Mouse (Mus musculus): Measurements from ENCODE around the gene Slc35g3. TPM values are rescaled to one million over a fixed set of nuclear protein-coding genes. Genes with fewer than 3 reads are reported as not detected.

Gene Slc35g3
- polyA plus RNA-seq, 1 experiment from 2014 or later: not detected

DNA sequence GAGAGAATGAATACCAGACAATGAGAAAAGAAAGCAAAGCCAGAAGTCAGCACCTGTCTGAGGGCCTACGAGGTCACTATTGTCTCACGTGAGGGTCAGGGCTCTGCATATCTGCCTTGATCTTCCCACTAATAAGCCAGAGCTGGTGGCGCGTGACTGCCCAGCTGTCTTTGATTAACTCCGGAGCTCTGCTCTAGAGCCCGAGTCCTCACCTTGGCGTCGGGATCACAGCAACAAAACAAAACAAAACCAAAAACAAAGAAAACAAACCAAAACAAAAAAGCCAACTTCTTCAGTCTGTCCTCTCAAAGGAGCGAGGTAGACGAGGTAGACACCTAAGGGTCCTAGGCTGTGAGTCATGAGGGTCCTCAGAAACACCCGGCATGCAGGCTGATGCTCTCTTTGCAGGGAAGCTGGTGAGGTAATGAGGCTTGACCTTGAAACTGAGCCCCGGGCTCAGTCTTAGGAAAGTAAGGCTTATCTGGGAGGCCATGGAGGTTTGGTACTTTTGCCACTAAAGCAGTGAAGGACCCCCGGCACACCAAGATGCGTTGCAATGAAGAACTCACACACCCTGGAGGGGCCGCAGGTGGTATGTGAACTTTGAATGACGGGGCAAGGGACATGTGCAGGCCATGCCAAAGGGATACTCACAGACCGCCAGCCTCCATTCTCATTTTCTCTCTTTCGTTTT, 47.0 kb downstream of the Slc35g3 start:
- no peak overlapping the region for H3K9ac ChIP-seq
- no peak overlapping the region for H3K4me3 ChIP-seq (replicated peaks)
- WGBS (ENCODE audit: insufficient replicate concordance): 78% methylated on average over 18 of the region's 18 CpGs
- H3K27me3 ChIP-seq: no peaks in the 10 kb centered on the region
- H3K4me2 ChIP-seq: no peak overlapping the region
- no peaks in the 10 kb centered on the region for H3K36me3 ChIP-seq
- no peak overlapping the region for H3K27ac ChIP-seq
- H3K9me3 ChIP-seq (replicated peaks): no peaks in the 10 kb centered on the region
- DNase-seq (no peak), ATAC-seq (ENCODE audit: low read depth) (no peak)
- H3K4me1 ChIP-seq (replicated peaks): peaks cover 51% of the 10 kb centered on the region

DNA sequence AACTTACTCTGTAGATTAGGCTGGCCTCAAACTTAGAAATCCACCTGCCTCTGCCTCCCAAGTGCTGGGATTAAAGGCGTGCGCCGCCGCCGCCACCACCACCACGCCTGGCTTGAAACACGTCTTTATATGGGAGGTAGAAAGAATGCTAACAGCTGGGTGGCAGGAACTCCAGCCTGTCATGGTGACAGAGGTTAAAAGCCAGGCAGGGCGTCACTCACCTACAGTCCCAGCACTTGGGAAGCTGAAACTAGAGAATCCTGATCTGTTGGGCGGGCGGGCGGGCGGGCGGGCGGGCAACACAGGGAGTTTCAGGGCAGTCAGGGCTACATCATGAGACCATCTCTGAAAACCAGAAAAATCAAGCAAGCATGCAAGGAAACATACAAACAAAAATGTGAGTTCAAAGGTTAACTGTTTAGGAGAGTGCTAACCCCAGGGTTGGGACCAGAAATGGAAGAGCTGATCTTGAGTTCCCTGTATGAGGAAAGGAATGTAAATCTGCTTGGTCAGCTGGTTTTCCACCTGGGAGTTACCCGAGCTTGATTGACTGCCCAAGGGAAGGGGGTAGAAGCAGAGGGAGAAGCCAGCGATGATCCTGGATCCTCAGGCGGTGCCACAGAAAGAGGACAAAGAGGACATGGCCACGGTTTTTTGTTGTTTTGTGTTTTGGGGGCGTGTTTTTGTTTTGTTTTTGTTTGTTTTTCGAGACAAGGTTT, 48.7 kb downstream of the Slc35g3 start:
- Histone ChIP-seq H3K9ac (no peak overlapping the region), H3K36me3 (no peaks in the 10 kb centered on the region), H3K4me2 (no peak overlapping the region), H3K27me3 (no peaks in the 10 kb centered on the region), H3K9me3 (replicated peaks) (no peaks in the 10 kb centered on the region), H3K4me1 (replicated peaks) (peaks cover 47% of the 10 kb centered on the region), H3K27ac (no peak overlapping the region), H3K4me3 (replicated peaks) (no peak overlapping the region)
- ATAC-seq (ENCODE audit: low read depth): no peak
- WGBS (ENCODE audit: insufficient replicate concordance): 75% methylated on average over 20 of the region's 20 CpGs
- no peak for DNase-seq

DNA sequence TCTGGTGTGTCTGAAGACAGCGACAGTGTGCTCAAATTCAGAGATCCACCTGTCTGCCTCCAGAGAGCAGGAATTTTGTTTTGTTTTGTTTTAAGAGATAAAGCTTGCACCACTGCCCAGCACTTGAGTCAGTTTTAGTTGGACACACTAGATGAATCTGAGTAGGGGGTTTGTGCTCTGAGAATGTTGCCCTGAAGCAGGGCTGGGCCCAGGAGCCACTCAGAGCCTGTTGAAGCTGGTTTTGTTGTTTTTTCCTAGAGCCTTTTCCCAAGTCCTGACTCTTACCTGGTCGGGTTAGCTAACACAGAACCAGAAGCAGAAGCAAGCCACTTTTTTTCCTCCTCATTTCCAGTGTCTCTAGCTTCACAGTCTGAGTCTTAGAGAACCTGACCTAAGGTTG, 50.7 kb downstream of the Slc35g3 start:
- Histone ChIP-seq H3K4me1 (replicated peaks) (peaks cover 40% of the 10 kb centered on the region), H3K4me2 (no peak overlapping the region), H3K27me3 (no peaks in the 10 kb centered on the region), H3K9me3 (replicated peaks) (no peaks in the 10 kb centered on the region), H3K36me3 (no peaks in the 10 kb centered on the region), H3K9ac (no peak overlapping the region), H3K4me3 (replicated peaks) (no peak overlapping the region), H3K27ac (peak overlapping the region; percentile 20)
- ATAC-seq (ENCODE audit: low read depth) (no peak), DNase-seq (no peak)
- 73% methylated on average over 2 of the region's 2 CpGs for WGBS (ENCODE audit: insufficient replicate concordance)

DNA sequence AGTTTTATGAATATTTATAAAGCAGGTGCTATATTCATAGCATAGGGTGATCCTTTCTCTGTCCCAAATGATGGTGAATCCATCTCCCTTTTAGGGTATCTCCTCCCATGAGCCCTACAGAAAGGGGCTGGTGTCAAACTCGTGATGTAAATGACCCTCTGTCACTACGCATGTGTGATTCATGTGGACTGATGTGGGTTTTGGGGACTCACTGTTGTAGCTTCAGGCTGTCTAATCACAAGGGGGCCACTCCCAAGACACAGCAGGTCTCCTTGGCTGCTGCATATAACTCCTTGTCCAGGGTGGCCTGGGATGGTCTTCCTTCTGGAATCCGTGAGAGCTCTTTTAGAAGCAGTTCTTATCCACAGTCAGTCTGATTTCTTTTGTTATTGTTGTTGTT, 51.3 kb downstream of the Slc35g3 start:
- Histone ChIP-seq H3K27me3 (no peaks in the 10 kb centered on the region), H3K9ac (no peak overlapping the region), H3K4me1 (replicated peaks) (peaks cover 38% of the 10 kb centered on the region), H3K36me3 (no peaks in the 10 kb centered on the region), H3K27ac (peak overlapping the region; percentile 20), H3K4me2 (no peak overlapping the region), H3K4me3 (replicated peaks) (no peak overlapping the region), H3K9me3 (replicated peaks) (no peaks in the 10 kb centered on the region)
- 62% methylated on average over 3 of the region's 3 CpGs for WGBS (ENCODE audit: insufficient replicate concordance)
- ATAC-seq (ENCODE audit: low read depth) (no peak), DNase-seq (no peak)

Other genes starting within 250 kb of the Slc35g3 start
- 0.06 and 0.12 TPM in 2 replicates for gene Dnah2, start 212.9 kb downstream of the Slc35g3 start, polyA plus RNA-seq (2015; fragmentation: Nextera tagmentation; extraction: Ambion mirVana)
- 0.75 and 0.85 TPM in 2 replicates for gene Efnb3, start 201.8 kb downstream of the Slc35g3 start, polyA plus RNA-seq (2015; fragmentation: Nextera tagmentation; extraction: Ambion mirVana)
- gene Wrap53, start 181.7 kb downstream of the Slc35g3 start, polyA plus RNA-seq (2015; fragmentation: Nextera tagmentation; extraction: Ambion mirVana): 23.1 and 23.7 TPM in 2 replicates
- gene Trp53, start 181.6 kb downstream of the Slc35g3 start, polyA plus RNA-seq (2015; fragmentation: Nextera tagmentation; extraction: Ambion mirVana): 83.0 and 90.4 TPM in 2 replicates
- 21.7 and 30.8 TPM in 2 replicates for gene Atp1b2, start 156.0 kb downstream of the Slc35g3 start, polyA plus RNA-seq (2015; fragmentation: Nextera tagmentation; extraction: Ambion mirVana)
- gene Shbg, start 144.1 kb downstream of the Slc35g3 start, polyA plus RNA-seq (2015; fragmentation: Nextera tagmentation; extraction: Ambion mirVana): 33.4 and 34.8 TPM in 2 replicates
- gene Sat2, start 139.9 kb downstream of the Slc35g3 start, polyA plus RNA-seq (2015; fragmentation: Nextera tagmentation; extraction: Ambion mirVana): 11.6 and 12.3 TPM in 2 replicates
- 7.9 and 8.2 TPM in 2 replicates for gene Fxr2, start 129.0 kb downstream of the Slc35g3 start, polyA plus RNA-seq (2015; fragmentation: Nextera tagmentation; extraction: Ambion mirVana)
- gene Sox15, start 106.7 kb downstream of the Slc35g3 start, polyA plus RNA-seq (2015; fragmentation: Nextera tagmentation; extraction: Ambion mirVana): not detected in 2 replicates
- gene Mpdu1, start 99.3 kb downstream of the Slc35g3 start, polyA plus RNA-seq (2015; fragmentation: Nextera tagmentation; extraction: Ambion mirVana): 36.9 and 39.2 TPM in 2 replicates
- 17.3 and 17.4 TPM in 2 replicates for gene Cd68, start 95.8 kb downstream of the Slc35g3 start, polyA plus RNA-seq (2015; fragmentation: Nextera tagmentation; extraction: Ambion mirVana)
- 351 and 453 TPM in 2 replicates for gene Eif4a1, start 89.5 kb downstream of the Slc35g3 start, polyA plus RNA-seq (2015; fragmentation: Nextera tagmentation; extraction: Ambion mirVana)
- 37.3 and 38.6 TPM in 2 replicates for gene Senp3, start 79.9 kb downstream of the Slc35g3 start, polyA plus RNA-seq (2015; fragmentation: Nextera tagmentation; extraction: Ambion mirVana)
- 0.10 TPM in 1 of 2 replicates, not detected in the other for gene Tnfsf13, start 76.2 kb downstream of the Slc35g3 start, polyA plus RNA-seq (2015; fragmentation: Nextera tagmentation; extraction: Ambion mirVana)
- 2.1 and 2.6 TPM in 2 replicates for gene Tnfsf12, start 66.1 kb downstream of the Slc35g3 start, polyA plus RNA-seq (2015; fragmentation: Nextera tagmentation; extraction: Ambion mirVana)
- gene Tnfsfm13, start 65.9 kb downstream of the Slc35g3 start, polyA plus RNA-seq (2015; fragmentation: Nextera tagmentation; extraction: Ambion mirVana): 1.1 and 1.4 TPM in 2 replicates
- 9.6 and 10.8 TPM in 2 replicates for gene Polr2a, start 3.3 kb downstream of the Slc35g3 start, polyA plus RNA-seq (2015; fragmentation: Nextera tagmentation; extraction: Ambion mirVana)
- 0.38 and 0.43 TPM in 2 replicates for gene Zbtb4, start 3.9 kb upstream of the Slc35g3 start, polyA plus RNA-seq (2015; fragmentation: Nextera tagmentation; extraction: Ambion mirVana)
- 0.43 and 0.59 TPM in 2 replicates for gene Chrnb1, start 34.0 kb upstream of the Slc35g3 start, polyA plus RNA-seq (2015; fragmentation: Nextera tagmentation; extraction: Ambion mirVana)
- 0.07 and 0.20 TPM in 2 replicates for gene Fgf11, start 39.9 kb upstream of the Slc35g3 start, polyA plus RNA-seq (2015; fragmentation: Nextera tagmentation; extraction: Ambion mirVana)
- 0.46 and 0.50 TPM in 2 replicates for gene Tmem102, start 43.7 kb upstream of the Slc35g3 start, polyA plus RNA-seq (2015; fragmentation: Nextera tagmentation; extraction: Ambion mirVana)
- not detected in 2 replicates for gene Gm39566, start 53.3 kb upstream of the Slc35g3 start, polyA plus RNA-seq (2015; fragmentation: Nextera tagmentation; extraction: Ambion mirVana)
- not detected in 2 replicates for gene Spem2, start 56.5 kb upstream of the Slc35g3 start, polyA plus RNA-seq (2015; fragmentation: Nextera tagmentation; extraction: Ambion mirVana)
- gene Spem1, start 60.2 kb upstream of the Slc35g3 start, polyA plus RNA-seq (2015; fragmentation: Nextera tagmentation; extraction: Ambion mirVana): not detected in 2 replicates
- gene Nlgn2, start 75.8 kb upstream of the Slc35g3 start, polyA plus RNA-seq (2015; fragmentation: Nextera tagmentation; extraction: Ambion mirVana): 0.68 and 0.75 TPM in 2 replicates
- gene Tmem256, start 76.5 kb upstream of the Slc35g3 start, polyA plus RNA-seq (2015; fragmentation: Nextera tagmentation; extraction: Ambion mirVana): 321 and 345 TPM in 2 replicates
- 28.0 and 29.9 TPM in 2 replicates for gene Plscr3, start 84.4 kb upstream of the Slc35g3 start, polyA plus RNA-seq (2015; fragmentation: Nextera tagmentation; extraction: Ambion mirVana)
- 0.76 and 1.5 TPM in 2 replicates for gene Tnk1, start 96.8 kb upstream of the Slc35g3 start, polyA plus RNA-seq (2015; fragmentation: Nextera tagmentation; extraction: Ambion mirVana)
- not detected in 2 replicates for gene Tmem95, start 116.0 kb upstream of the Slc35g3 start, polyA plus RNA-seq (2015; fragmentation: Nextera tagmentation; extraction: Ambion mirVana)
- gene Kctd11, start 119.4 kb upstream of the Slc35g3 start, polyA plus RNA-seq (2015; fragmentation: Nextera tagmentation; extraction: Ambion mirVana): 0.89 and 1.3 TPM in 2 replicates
- gene Acap1, start 133.6 kb upstream of the Slc35g3 start, polyA plus RNA-seq (2015; fragmentation: Nextera tagmentation; extraction: Ambion mirVana): 4.4 and 4.9 TPM in 2 replicates
- 0.89 and 1.0 TPM in 2 replicates for gene 2810408A11Rik, start 139.0 kb upstream of the Slc35g3 start, polyA plus RNA-seq (2015; fragmentation: Nextera tagmentation; extraction: Ambion mirVana)
- gene Neurl4, start 139.1 kb upstream of the Slc35g3 start, polyA plus RNA-seq (2015; fragmentation: Nextera tagmentation; extraction: Ambion mirVana): 2.3 and 2.8 TPM in 2 replicates
- gene Gps2, start 151.9 kb upstream of the Slc35g3 start, polyA plus RNA-seq (2015; fragmentation: Nextera tagmentation; extraction: Ambion mirVana): 107 and 116 TPM in 2 replicates
- gene Eif5a, start 160.0 kb upstream of the Slc35g3 start, polyA plus RNA-seq (2015; fragmentation: Nextera tagmentation; extraction: Ambion mirVana): 1,847 and 1,941 TPM in 2 replicates
- gene Ybx2, start 173.8 kb upstream of the Slc35g3 start, polyA plus RNA-seq (2015; fragmentation: Nextera tagmentation; extraction: Ambion mirVana): 0.28 and 0.30 TPM in 2 replicates
- gene Slc2a4, start 186.2 kb upstream of the Slc35g3 start, polyA plus RNA-seq (2015; fragmentation: Nextera tagmentation; extraction: Ambion mirVana): 14.2 TPM in 2 replicates
- gene Cldn7, start 202.8 kb upstream of the Slc35g3 start, polyA plus RNA-seq (2015; fragmentation: Nextera tagmentation; extraction: Ambion mirVana): 2.4 and 4.2 TPM in 2 replicates
- 8.7 and 10.1 TPM in 2 replicates for gene Ctdnep1, start 219.2 kb upstream of the Slc35g3 start, polyA plus RNA-seq (2015; fragmentation: Nextera tagmentation; extraction: Ambion mirVana)
- gene Elp5, start 220.5 kb upstream of the Slc35g3 start, polyA plus RNA-seq (2015; fragmentation: Nextera tagmentation; extraction: Ambion mirVana): 84.9 and 86.9 TPM in 2 replicates
- 259 and 294 TPM in 2 replicates for gene Gabarap, start 229.2 kb upstream of the Slc35g3 start, polyA plus RNA-seq (2015; fragmentation: Nextera tagmentation; extraction: Ambion mirVana)
- 29.8 and 32.7 TPM in 2 replicates for gene Phf23, start 233.8 kb upstream of the Slc35g3 start, polyA plus RNA-seq (2015; fragmentation: Nextera tagmentation; extraction: Ambion mirVana)
- gene Dvl2, start 238.6 kb upstream of the Slc35g3 start, polyA plus RNA-seq (2015; fragmentation: Nextera tagmentation; extraction: Ambion mirVana): 6.4 and 7.4 TPM in 2 replicates